ENCODE assay signal across 10 mouse cellular contexts in genomic region chr13:41097324-41098058, GRCm38 (mm10). TPM values are rescaled to one million over a fixed set of nuclear protein-coding genes. Genes with fewer than 3 reads are reported as not detected.
DNase-seq lines count a peak whose midpoint lies in the region; ATAC-seq lines count a peak whose summit lies in the region.
"Had no signal": no experiment of that assay in that cellular context is flagged by ENCODE, and none has a peak within 500 bp of the region (broad histone marks: within the 10 kb centered on the region; RNA-seq: fewer than 3 reads in every experiment).

No protein-coding gene starts in this region.

- DNase-seq in CD4-positive, CD25-positive, alpha-beta regulatory T cell, adult 2 months (ENCODE audit: low read depth, low spot score), result peak; percentile 86
- peak; percentile 9 for DNase-seq in skeletal muscle tissue, adult 2 months (ENCODE audit: low read depth, low spot score)
- DNase-seq in adrenal gland, adult 18-20 months (ENCODE audit: low spot score in 2 of 2), result no peak
- no peak for DNase-seq in embryonic facial prominence, embryonic 10.5 days (ENCODE audit: low spot score)
- DNase-seq in cerebellum, adult 11 months, result no peak

- ATAC-seq in common myeloid progenitor, adult 5-6 weeks (replicated peaks; ENCODE audit: low read depth, poor library complexity, severe bottlenecking), result peak; percentile 85
- peak; percentile 71 for ATAC-seq in liver, embryonic 12.5 days
- no peak for ATAC-seq in frontal cortex, adult (ENCODE audit: low TSS enrichment)

- H3K9me3 ChIP-seq in liver, embryonic 12.5 days (replicated peaks), result no peaks in the 10 kb centered on the region
- no peaks in the 10 kb centered on the region for H3K9me3 ChIP-seq in embryonic facial prominence, embryonic 10.5 days
- H3K9me3 ChIP-seq: hindbrain, embryonic 15.5 days; limb, embryonic 13.5 days had no signal

- H3K27ac ChIP-seq in liver, embryonic 12.5 days, result no peak overlapping the region
- no peak overlapping the region for H3K27ac ChIP-seq in embryonic facial prominence, embryonic 10.5 days (replicated peaks)
- H3K27ac ChIP-seq: hindbrain, embryonic 15.5 days; limb, embryonic 13.5 days had no signal

- H3K4me1 ChIP-seq in liver, embryonic 12.5 days, result peaks cover 23% of the 10 kb centered on the region
- H3K4me1 ChIP-seq in embryonic facial prominence, embryonic 10.5 days, result peaks cover 3% of the 10 kb centered on the region
- H3K4me1 ChIP-seq: hindbrain, embryonic 15.5 days; limb, embryonic 13.5 days had no signal

- peak overlapping the region; percentile 40 for H3K4me2 ChIP-seq in liver, embryonic 12.5 days
- H3K4me2 ChIP-seq: hindbrain, embryonic 15.5 days; limb, embryonic 13.5 days had no signal

- no peaks in the 10 kb centered on the region for H3K36me3 ChIP-seq in liver, embryonic 12.5 days
- H3K36me3 ChIP-seq in embryonic facial prominence, embryonic 10.5 days (replicated peaks), result no peaks in the 10 kb centered on the region
- H3K36me3 ChIP-seq: hindbrain, embryonic 15.5 days; limb, embryonic 13.5 days had no signal

- WGBS in liver, embryonic 12.5 days (ENCODE audit: insufficient replicate concordance), result 18% methylated on average over 16 of the region's 16 CpGs
- 82% methylated on average over 16 of the region's 16 CpGs for WGBS in embryonic facial prominence, embryonic 10.5 days

- H3K27me3 ChIP-seq in liver, embryonic 12.5 days (replicated peaks), result peaks cover 29% of the 10 kb centered on the region
- no peaks in the 10 kb centered on the region for H3K27me3 ChIP-seq in embryonic facial prominence, embryonic 10.5 days (replicated peaks; ENCODE audit: low read depth, poor library complexity, severe bottlenecking)
- H3K27me3 ChIP-seq: hindbrain, embryonic 15.5 days; limb, embryonic 13.5 days had no signal

- no peak overlapping the region for H3K9ac ChIP-seq in liver, embryonic 12.5 days
- H3K9ac ChIP-seq: hindbrain, embryonic 15.5 days; limb, embryonic 13.5 days had no signal

- H3K4me3 ChIP-seq in liver, embryonic 12.5 days, result no peak overlapping the region
- H3K4me3 ChIP-seq in embryonic facial prominence, embryonic 10.5 days, result no peak overlapping the region
- H3K4me3 ChIP-seq: hindbrain, embryonic 15.5 days; limb, embryonic 13.5 days had no signal

RNA-seq across cellular contexts. Expression of gene Gcm2, which starts 13.3 kb away (rescaled TPM):
- not detected in 2 replicates for total RNA-seq in common myeloid progenitor, adult 5-6 weeks (2017)
- not detected in 2 replicates for polyA plus RNA-seq in liver, embryonic 12.5 days (2016; fragmentation: Nextera tagmentation; extraction: Ambion mirVana)
- total RNA-seq in adrenal gland, adult 18-20 months (2021), result not detected
- polyA plus RNA-seq in embryonic facial prominence, embryonic 10.5 days (2016; fragmentation: Nextera tagmentation; extraction: Ambion mirVana), result 0.06 TPM in 1 of 2 replicates, not detected in the other
- polyA plus RNA-seq: hindbrain, embryonic 15.5 days; limb, embryonic 13.5 days had no signal

RNA-seq across cellular contexts. Expression of gene Sycp2l, which starts 16.6 kb away (rescaled TPM):
- total RNA-seq in common myeloid progenitor, adult 5-6 weeks (2017), result not detected in 2 replicates
- not detected in 2 replicates for polyA plus RNA-seq in liver, embryonic 12.5 days (2016; fragmentation: Nextera tagmentation; extraction: Ambion mirVana)
- total RNA-seq in adrenal gland, adult 18-20 months (2021), result not detected
- 0.12 TPM in 1 of 2 replicates, not detected in the other for polyA plus RNA-seq in embryonic facial prominence, embryonic 10.5 days (2016; fragmentation: Nextera tagmentation; extraction: Ambion mirVana)
- polyA plus RNA-seq: hindbrain, embryonic 15.5 days; limb, embryonic 13.5 days had no signal

RNA-seq across cellular contexts. Expression of gene Mak, which starts 18.0 kb away (rescaled TPM):
- not detected in 2 replicates for total RNA-seq in common myeloid progenitor, adult 5-6 weeks (2017)
- polyA plus RNA-seq in liver, embryonic 12.5 days (2016; fragmentation: Nextera tagmentation; extraction: Ambion mirVana), result 0.15 and 0.28 TPM in 2 replicates
- total RNA-seq in adrenal gland, adult 18-20 months (2021), result under 1 TPM; 0.10 to 0.42 TPM
- 0.94 and 0.95 TPM in 2 replicates for polyA plus RNA-seq in embryonic facial prominence, embryonic 10.5 days (2016; fragmentation: Nextera tagmentation; extraction: Ambion mirVana)

Comparison
In these comparisons a context has a peak if more than half of its experiments do, and no peak if none do; other contexts are left out.
1. DNase-seq: peak in CD4-positive, CD25-positive, alpha-beta regulatory T cell, adult 2 months (single experiment) and skeletal muscle tissue, adult 2 months (single experiment); none in adrenal gland, adult 18-20 months (0 of 2), embryonic facial prominence, embryonic 10.5 days (single experiment) and cerebellum, adult 11 months (single experiment).